Mouse (Mus musculus): ENCODE measurements around the gene Dhx37. TPM values are rescaled to one million over a fixed set of nuclear protein-coding genes. Genes with fewer than 3 reads are reported as not detected.
"Not testable (repeated sequence)": the region's sequence is repeated elsewhere in the genome, so short reads cannot be mapped to it uniquely, and the experiment has no call there.

Dhx37 gene
- polyA plus RNA-seq, 1 experiment = 19.5 TPM

DNA sequence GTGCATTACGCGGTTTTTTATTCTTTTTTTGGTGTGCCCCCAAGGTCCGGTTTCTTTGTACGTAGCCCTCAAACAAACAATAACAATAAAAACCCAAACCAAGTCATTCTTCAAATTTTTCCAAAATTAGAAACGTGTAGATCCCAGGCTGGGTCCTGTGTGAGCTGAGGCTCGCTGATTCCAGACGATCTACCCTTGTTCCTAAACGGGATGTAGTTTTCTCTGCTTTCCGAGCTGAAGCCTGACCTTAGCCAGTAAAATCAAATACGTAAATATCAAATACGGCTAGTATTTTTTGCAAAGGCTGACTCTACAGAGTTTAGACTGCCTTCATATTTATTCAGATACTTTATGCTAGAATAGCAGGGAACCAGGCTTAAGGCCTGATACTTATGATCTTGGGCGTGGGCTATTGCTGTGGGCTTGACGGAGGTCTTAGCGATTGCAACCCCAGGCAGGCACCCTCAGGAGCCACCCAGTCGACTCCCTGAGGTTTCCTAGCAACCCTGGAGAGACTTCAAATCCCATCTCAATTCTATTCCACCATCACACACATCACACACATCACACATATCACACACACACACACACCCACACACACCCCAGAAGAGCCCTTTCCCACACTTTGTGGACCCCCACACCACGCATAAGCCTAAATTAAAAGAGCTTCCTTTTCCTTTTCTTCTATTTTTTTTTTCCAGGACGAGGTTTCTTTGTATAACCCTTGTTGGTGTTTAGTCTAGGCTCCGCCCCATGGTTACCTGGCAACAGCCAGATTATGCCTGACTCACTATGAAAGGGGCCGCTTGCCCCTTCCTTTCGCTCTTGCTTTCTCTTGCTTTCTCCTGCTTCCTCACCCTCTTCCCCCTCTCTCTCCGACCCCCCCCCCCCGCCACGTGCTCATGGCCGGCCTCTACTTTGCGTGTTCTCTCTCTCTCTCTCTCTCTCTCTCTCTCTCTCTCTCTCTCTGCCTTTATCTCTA, 40.0 kb downstream of the Dhx37 start:
- H3K27me3 ChIP-seq (ENCODE audit: control insufficient read depth, insufficient read depth, low read length) = no peaks in the 10 kb centered on the region
- no peaks in the 10 kb centered on the region for H3K36me3 ChIP-seq (ENCODE audit: control insufficient read depth, insufficient read depth, low read length)
- peak overlapping the region; percentile 72 for H3K4me3 ChIP-seq (ENCODE audit: control insufficient read depth, low read depth, low read length)
- peaks cover 18% of the 10 kb centered on the region for H3K4me1 ChIP-seq (ENCODE audit: control insufficient read depth, insufficient read depth, low read length)
- peak overlapping the region; percentile 96 for H3K27ac ChIP-seq (ENCODE audit: control insufficient read depth, insufficient read depth, low read depth, low read length)
- TF ChIP-seq CTCF (IDR thresholded peaks at IDR 0.05; ENCODE audit: control insufficient read depth, insufficient read depth, insufficient replicate concordance, low read depth, low read length) = no peak
- no peak for TF ChIP-seq POLR2A (IDR thresholded peaks at IDR 0.05; ENCODE audit: control insufficient read depth, low read depth, low read length)

- Histone ChIP-seq H3K4me3 (ENCODE audit: control insufficient read depth, low read depth, low read length) (peak overlapping the region; percentile 72), H3K36me3 (ENCODE audit: control insufficient read depth, insufficient read depth, low read length) (peaks cover 2% of the 10 kb centered on the region), H3K27me3 (ENCODE audit: control insufficient read depth, insufficient read depth, low read length) (no peaks in the 10 kb centered on the region), H3K27ac (ENCODE audit: control insufficient read depth, insufficient read depth, low read depth, low read length) (peak overlapping the region; percentile 96), H3K4me1 (ENCODE audit: control insufficient read depth, insufficient read depth, low read length) (peaks cover 18% of the 10 kb centered on the region)
- no peak for TF ChIP-seq CTCF (IDR thresholded peaks at IDR 0.05; ENCODE audit: control insufficient read depth, insufficient read depth, insufficient replicate concordance, low read depth, low read length)
- TF ChIP-seq POLR2A (IDR thresholded peaks at IDR 0.05; ENCODE audit: control insufficient read depth, low read depth, low read length) = peak; percentile 48; the same call in 1 of the 2 replicates
Observed at GRCm38 (mm10) chr5:125392977-125393621, 40.8 kb downstream of the Dhx37 start.

DNA sequence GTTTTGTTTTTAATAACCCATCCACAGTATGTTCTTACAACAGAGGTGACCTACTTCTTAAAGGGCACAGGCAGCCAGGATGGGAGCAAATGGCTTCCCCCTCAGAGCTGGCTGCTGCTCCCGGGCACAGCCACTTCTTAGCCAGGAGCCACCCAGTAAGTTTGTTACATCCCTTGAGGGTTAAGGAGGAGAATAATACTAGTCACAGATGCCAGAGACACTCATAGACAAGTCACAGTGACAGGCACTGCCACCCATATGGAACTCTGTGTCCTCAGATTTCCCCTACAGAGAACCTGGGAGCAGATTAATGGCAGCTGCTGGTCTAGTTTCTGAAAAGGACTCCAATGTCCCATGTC, 41.3 kb downstream of the Dhx37 start:
- TF ChIP-seq POLR2A (IDR thresholded peaks at IDR 0.05; ENCODE audit: control insufficient read depth, low read depth, low read length) (no peak), CTCF (IDR thresholded peaks at IDR 0.05; ENCODE audit: control insufficient read depth, insufficient read depth, insufficient replicate concordance, low read depth, low read length) (no peak)
- Histone ChIP-seq H3K4me1 (ENCODE audit: control insufficient read depth, insufficient read depth, low read length) (peaks cover 18% of the 10 kb centered on the region), H3K4me3 (ENCODE audit: control insufficient read depth, low read depth, low read length) (peak overlapping the region; percentile 72), H3K36me3 (ENCODE audit: control insufficient read depth, insufficient read depth, low read length) (peaks cover 2% of the 10 kb centered on the region), H3K27me3 (ENCODE audit: control insufficient read depth, insufficient read depth, low read length) (no peaks in the 10 kb centered on the region), H3K27ac (ENCODE audit: control insufficient read depth, insufficient read depth, low read depth, low read length) (peak overlapping the region; percentile 95)

DNA sequence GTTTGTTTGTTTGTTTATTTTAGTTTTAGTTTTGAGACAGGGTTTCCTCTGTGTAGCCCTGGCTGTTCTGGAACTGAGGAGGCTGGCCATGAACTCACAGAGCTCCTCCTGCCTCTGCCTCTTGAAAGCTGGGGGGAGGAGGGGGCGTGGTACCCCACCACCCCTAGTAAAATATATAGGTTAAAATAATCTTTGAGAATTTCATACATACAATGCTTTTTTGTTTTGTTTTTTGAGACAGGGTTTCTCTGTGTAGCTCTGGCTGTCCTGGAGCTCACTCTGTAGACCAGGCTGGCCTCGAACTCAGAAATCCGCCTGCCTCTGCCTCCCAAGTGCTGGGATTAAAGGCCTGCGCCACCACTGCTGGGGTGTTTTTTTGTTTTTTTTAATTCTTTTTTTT, 41.7 kb downstream of the Dhx37 start:
- H3K36me3 ChIP-seq (ENCODE audit: control insufficient read depth, insufficient read depth, low read length); H3K27me3 ChIP-seq (ENCODE audit: control insufficient read depth, insufficient read depth, low read length): not testable (repeated sequence)
- H3K4me3 ChIP-seq (ENCODE audit: control insufficient read depth, low read depth, low read length) = peak overlapping the region; percentile 61
- 0 out of 2 replicates have a peak overlapping the region, but pooled peaks have one; percentile 27 for H3K27ac ChIP-seq (ENCODE audit: control insufficient read depth, insufficient read depth, low read depth, low read length)
- peaks cover 18% of the 10 kb centered on the region for H3K4me1 ChIP-seq (ENCODE audit: control insufficient read depth, insufficient read depth, low read length)

GRCm38 (mm10) chr5:125391609-125392008, 42.3 kb downstream of the Dhx37 start:
- H3K36me3 ChIP-seq (ENCODE audit: control insufficient read depth, insufficient read depth, low read length) = peaks cover 2% of the 10 kb centered on the region
- H3K4me3 ChIP-seq (ENCODE audit: control insufficient read depth, low read depth, low read length) = peak overlapping the region; percentile 79
- no peak for TF ChIP-seq POLR2A (IDR thresholded peaks at IDR 0.05; ENCODE audit: control insufficient read depth, low read depth, low read length)
- no peak for TF ChIP-seq CTCF (IDR thresholded peaks at IDR 0.05; ENCODE audit: control insufficient read depth, insufficient read depth, insufficient replicate concordance, low read depth, low read length)
- peaks cover 18% of the 10 kb centered on the region for H3K4me1 ChIP-seq (ENCODE audit: control insufficient read depth, insufficient read depth, low read length)
- no peaks in the 10 kb centered on the region for H3K27me3 ChIP-seq (ENCODE audit: control insufficient read depth, insufficient read depth, low read length)
- peak overlapping the region; percentile 83 for H3K27ac ChIP-seq (ENCODE audit: control insufficient read depth, insufficient read depth, low read depth, low read length)

- Histone ChIP-seq H3K4me3 (ENCODE audit: control insufficient read depth, low read depth, low read length) (peak overlapping the region; percentile 79), H3K4me1 (ENCODE audit: control insufficient read depth, insufficient read depth, low read length) (peaks cover 18% of the 10 kb centered on the region), H3K36me3 (ENCODE audit: control insufficient read depth, insufficient read depth, low read length) (peaks cover 2% of the 10 kb centered on the region), H3K27ac (ENCODE audit: control insufficient read depth, insufficient read depth, low read depth, low read length) (peak overlapping the region; percentile 83), H3K27me3 (ENCODE audit: control insufficient read depth, insufficient read depth, low read length) (no peaks in the 10 kb centered on the region)
- TF ChIP-seq CTCF (IDR thresholded peaks at IDR 0.05; ENCODE audit: control insufficient read depth, insufficient read depth, insufficient replicate concordance, low read depth, low read length) (no peak), POLR2A (IDR thresholded peaks at IDR 0.05; ENCODE audit: control insufficient read depth, low read depth, low read length) (no peak)
Observed at GRCm38 (mm10) chr5:125390906-125391477, 42.9 kb downstream of the Dhx37 start.

Measured in testis, adult 2 months (tissue).